Mouse (Mus musculus) kidney, postnatal 36 days (tissue): ENCODE data around the gene Ntmt1.

ENCODE experiments used
- DNase-seq, 2 experiments: peaks; one replicate each; pipeline ENCODE4 v3.0.0; 2021 to 2022; ENCODE audit warnings: mixed read lengths in 2 of 2

Ntmt1 gene

DNA sequence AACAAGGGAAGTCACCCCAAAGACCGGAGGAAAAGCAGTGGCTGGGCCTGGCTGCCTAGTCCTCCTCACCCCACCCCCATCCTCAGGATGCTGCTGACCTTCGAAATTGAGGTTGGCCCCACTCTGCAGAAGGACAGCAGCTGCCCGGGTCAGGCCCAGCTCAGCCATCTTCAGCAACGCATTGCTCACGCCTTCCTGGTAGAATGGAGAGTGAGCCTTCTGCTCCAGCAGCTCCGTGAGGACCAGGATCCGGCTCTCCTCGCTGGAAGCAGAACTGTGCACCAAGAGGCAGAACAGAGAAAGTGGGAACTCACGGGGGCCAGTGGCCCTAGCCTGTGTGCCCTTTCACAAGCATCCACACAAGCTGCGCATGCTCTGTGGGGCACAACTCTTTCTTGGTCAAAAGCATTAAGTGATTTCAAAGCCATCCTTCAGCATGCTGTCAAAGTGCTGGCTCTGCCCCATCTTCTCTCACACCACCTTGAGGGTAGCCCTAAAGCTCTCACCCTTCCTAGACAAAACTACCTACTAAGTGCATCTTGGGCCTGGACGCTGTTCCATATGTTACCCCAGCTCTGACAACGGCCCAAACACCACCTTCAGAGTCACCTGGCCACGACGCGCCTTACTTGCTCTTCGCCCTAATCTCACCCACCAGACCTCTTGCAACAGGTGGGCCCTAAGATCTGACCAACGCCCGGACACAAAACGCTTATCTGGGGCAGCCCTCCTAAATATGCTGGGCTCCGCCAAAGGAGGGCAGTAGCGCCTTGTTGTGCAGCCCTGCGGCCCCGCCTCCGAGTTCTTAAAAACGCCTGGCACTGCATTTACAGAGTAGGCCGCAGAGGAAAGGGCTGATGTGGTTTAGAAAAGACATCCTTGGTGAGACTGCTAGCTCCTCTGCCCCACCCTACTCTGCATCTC, 19.5 kb downstream of the Ntmt1 start:
- peak; percentile 62 to 78 for DNase-seq

DNA sequence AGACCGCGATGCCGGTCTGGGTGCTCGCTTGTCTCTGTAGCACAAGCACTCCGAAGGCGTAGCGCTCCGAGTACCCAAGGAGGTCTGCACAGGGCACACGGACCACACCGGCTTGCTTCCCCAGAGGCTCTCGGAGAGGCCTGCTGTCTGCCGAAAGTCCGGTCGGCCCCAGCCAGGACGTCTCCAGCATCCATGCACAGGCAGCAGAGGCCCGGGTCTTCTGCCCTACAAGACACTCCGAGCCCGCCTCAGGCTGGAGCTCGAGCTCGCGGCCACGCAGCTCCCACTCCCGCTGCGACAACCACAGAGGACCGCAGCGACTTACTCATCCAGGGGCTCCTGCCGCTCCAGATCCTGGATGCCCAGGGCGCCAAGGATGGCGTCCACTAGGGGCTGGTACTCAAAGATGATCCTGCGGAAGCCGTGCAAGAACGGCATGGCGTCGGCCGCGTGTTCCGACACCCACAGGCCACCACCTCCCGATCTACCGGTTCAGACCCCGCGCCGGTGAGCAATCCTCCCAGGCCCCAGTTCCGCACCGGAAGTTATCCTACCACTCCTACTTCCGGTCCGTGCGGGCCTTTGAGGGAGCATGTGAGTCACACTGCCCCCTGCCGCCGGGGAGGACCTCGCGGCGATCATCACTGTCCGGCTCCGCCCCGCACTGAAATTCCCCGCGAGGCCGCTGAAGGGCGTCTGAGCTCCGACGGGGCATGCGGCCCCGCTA, 20.3 kb downstream of the Ntmt1 start:
- peak; percentile 94 to 99 for DNase-seq

DNA sequence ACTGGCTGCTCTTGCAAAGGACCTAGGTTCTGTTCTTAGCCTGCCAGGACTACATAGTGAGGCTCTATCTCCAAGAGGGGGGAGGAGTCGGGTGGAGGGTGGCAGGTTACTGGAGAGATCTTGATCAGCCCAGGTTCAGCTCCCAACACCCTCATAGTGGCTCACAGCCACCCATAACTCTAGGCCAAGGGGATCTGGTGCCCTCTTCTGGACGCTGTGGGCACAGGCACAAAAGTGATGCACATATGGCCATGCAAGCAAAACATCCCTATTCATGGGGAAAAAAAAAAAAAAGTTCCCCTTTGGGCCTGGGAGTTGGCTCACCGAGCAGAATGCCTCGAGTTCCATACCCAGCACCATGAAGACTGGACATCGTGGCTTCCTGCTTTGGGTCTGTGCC, 21.7 kb downstream of the Ntmt1 start:
- peak in 1 of 2 experiments; percentile 57 for DNase-seq

DNA sequence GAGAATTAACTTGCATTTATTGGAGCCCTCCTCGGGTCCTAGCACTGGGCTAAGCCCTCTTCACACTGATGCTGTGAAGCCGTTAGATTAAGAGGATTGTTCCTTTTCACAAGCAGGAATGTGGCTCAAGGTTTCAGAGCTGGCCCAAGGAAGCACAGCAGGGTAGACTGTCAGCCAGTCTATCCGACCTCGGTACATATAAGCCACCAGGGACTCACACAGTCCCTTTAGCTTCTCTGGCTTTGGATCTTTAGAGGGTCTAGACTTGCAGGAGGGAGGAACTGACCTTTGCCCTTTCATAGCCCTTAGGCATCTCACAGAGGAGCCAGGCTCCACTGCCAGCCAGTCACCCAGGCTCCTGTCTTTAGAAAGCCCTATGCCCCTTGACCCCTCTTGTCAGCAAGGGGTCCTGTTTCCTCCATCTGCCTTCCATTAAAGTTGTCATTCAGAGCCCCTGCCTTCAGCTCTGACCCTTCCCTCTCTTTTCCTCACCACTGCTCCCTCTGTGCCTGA, 22.7 kb downstream of the Ntmt1 start, which contains the start of gene Asb6:
Gene Asb6, minus strand, starts transcription at position 51 of the 513 bp plus-strand sequence.
- no peak for DNase-seq

DNA sequence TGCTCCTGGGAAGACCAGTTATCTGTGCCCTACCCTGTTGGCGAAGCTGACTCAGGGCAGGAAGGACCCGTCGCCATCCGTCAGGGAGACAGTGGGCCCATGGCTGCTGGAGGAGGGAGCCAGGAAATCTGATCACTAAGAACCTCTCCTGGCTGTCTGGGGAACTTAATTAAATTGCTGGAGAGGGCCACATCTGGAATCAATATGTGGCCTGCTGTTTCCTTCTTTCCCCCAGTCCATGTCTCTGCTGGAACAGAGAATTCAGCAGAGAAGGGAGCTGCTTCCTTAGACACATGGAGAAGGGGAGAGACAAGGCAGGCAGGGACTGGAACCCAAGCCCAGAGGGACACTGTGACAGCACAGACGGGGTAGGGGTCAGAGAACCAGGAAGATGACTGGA, 26.0 kb downstream of the Ntmt1 start:
- DNase-seq = no peak

DNA sequence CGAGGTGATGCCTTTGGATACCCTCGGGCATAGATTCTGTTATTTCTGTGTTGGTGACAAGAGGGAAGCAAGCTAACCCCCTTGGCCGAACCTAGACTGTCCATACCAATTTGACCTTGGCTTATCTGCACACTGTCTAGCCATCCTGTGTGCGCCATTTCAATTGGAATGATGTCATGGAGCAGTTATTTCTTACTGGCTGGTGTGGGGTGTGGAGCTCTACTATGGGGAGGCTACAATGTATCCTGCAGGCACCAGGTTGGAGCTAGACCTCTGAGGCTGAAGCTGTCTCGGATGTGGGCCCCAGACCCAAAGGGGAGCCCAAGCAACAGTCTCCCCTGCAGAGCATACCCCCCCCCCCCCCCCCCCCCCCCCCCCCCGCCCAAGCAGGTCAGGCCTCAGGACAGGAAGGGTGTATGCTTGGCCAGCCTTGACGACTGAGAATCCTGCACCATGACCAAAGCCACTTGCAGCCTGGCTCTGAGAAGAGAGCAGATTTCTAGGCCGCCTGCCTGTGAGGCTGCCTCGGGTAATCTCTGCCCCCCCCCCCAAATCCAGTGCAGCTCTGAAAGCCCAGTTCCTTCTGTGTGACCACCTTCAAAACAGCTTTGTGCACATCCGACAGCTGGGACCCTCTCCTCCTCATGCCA, 26.9 kb downstream of the Ntmt1 start, which contains the start of gene Prrx2:
Gene Prrx2, plus strand, starts transcription at position 600 of the 650 bp plus-strand sequence.
- no peak for DNase-seq

DNA sequence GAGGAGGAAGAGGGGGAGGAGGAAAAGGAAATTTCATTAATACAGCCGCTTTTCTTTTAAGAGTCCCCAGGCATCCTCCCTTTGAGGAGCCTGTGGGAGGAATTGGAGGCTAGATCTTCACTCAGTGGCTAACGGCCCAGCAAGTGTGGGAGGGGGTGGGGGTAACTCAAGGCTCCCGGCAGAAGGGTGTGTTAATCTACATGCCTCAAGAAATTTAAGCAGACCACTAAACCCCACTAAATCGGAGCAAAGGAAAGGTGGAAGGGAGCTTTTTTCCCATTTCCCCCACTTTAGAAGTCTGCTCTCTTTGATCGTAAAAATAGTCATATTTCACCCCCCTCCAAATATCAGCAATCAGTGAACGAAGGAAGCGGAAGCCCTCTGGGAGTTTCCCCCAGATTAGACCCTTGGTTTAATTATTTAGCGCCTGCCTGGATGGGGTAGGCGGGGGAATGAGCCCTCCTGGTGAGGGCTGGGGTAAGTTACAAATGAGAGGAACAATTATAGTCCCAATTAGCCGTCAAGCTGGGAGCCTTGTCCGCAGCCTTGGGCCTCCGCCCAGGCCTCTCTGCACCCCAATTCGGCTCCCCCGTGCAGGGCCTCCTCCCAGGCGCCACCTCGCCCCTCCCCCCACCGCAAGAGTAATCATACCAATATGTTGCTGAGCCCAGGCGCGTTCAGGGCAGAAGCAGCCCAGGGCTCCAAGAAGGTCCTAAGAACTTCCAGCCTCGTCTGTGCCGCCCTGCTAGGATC, 28.8 kb downstream of the Ntmt1 start:
- DNase-seq = no peak

DNA sequence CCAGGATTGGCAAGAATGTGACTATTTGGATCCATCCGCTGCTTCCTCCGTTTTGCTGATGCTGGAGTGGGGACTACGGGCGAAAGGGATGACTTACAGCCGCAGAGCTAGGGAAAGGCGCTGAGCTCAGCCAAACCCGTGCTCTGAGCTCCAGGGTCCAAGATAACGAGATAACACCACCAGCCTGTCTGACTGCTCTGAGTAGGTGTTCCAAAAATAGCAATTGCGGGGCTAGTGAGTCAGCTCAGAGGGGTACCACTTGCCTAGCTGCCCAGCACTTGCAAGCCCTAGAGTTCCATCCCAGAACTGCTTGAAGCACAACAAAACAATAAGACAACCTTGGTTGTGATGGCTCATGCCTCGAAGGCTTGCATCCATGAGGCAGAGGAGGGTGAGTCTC, 35.0 kb downstream of the Ntmt1 start:
- DNase-seq = no peak

DNA sequence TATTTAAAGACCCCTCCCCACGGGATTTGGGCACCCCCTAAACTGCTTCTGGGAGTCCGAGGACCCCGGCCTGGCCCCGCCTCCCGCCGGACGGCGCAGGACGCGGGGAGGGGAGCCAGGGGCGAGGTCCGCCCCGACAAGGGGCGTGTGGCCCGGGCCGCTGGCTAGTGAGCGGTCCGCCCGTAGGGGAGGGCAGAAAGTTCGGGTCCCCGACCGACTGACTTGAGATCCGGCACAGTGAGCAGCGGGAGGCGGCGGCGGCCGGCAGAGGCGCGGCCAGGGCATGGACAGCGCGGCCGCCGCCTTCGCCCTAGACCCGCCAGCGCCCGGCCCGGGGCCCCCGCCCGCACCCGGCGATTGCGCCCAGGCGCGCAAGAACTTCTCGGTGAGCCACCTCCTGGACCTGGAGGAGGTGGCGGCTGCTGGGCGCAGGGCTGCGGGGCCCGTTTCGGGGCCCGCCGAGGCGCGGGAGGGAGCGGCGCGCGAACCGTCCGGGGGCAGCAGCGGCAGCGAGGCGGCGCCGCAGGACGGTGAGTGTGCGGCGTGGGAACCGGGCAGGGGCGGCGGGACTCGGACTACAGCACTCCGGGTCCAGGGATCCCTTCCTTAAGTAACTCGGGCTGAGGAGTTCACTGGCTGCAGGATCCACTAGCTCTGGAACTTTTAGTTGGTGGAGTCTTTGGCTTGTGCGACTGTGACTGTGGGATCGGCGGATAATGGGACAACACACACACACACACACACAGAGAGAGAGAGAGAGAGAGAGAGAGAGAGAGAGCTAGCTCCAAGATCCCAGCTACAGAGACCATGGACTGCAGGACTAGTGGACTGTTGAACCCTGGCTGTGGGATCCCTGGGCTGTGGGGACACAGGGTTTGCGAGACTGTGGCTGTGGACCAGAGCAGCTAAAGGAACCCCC, 37.8 kb downstream of the Ntmt1 start:
- peak in 1 of 2 experiments; percentile 56 for DNase-seq

DNA sequence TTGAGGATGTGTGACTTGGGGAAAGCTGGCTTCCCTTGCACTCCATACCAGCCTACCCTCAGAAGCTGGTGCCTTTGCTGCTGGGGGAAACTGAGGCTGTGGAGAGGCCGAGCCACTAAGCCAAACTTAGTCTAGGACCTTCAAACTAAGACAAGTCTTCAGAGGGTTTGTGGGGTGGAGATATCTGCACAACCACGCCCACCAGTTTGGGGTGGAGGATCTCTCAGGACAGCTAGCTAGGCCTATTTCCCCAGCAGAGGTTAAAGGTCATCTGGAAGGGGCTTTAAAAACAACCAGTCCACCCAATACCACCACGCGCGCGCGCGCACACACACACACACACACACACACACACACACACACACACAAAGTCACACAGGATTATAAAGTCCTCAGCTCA, 38.6 kb downstream of the Ntmt1 start:
- DNase-seq = no peak

DNA sequence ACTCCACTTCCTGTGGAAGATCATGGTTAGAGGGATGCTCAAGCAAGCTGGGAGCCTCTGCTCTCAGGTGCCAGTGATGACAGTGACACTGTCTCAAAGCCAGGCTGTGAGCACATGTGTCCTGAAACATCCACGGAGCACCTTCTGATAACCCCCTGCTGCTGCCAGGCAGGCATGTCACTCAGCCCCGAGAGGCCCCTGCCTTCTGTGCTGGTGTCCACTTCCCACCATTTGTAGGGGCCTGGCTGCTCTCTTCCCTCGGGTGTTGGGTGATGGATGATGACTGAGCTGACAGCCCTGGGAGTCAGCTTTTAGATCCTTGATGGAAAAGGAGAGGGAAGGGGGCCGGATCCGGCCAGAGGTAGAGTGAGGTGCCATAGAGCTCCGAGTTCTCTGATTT, 39.1 kb downstream of the Ntmt1 start:
- no peak for DNase-seq

DNA sequence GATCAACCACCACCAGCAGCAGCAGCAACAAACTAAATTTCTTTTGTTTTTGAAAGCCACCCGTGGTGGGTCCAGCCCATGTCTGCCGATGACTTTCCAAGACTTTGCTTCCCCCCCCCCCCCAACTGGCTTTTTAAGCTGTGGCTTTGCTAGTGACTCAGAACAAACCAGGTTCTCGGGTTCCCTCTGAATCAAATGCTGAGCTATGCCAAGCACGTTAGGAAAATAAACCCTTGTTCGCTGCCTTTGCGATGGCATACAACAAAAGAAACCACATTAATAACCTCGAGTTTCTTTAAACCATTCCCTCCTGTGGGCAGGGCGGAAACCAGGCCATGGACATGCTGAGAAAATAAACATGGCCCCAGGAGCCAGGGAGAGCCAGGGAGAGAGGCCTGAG, 40.6 kb downstream of the Ntmt1 start:
- DNase-seq = no peak

DNA sequence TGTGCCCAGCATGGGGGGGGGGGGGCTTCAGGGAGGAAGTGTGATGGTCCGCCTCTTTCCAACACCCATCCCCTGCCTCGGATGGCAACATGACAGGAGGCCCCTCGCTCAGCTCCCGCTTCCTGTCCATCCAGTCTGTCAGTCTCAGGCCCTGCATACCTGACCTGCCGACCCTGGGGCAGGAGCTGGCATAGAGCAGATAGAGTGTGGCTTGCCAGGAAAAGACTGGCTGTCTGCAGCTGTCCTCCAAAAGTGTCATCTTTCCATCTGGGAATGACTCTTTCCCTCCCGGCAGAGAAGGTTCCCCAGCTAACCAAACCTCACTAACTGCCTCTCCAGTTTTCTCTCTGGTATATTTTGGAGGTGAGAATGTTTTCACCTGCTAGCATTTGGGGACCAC, 43.0 kb downstream of the Ntmt1 start:
- no peak for DNase-seq

DNA sequence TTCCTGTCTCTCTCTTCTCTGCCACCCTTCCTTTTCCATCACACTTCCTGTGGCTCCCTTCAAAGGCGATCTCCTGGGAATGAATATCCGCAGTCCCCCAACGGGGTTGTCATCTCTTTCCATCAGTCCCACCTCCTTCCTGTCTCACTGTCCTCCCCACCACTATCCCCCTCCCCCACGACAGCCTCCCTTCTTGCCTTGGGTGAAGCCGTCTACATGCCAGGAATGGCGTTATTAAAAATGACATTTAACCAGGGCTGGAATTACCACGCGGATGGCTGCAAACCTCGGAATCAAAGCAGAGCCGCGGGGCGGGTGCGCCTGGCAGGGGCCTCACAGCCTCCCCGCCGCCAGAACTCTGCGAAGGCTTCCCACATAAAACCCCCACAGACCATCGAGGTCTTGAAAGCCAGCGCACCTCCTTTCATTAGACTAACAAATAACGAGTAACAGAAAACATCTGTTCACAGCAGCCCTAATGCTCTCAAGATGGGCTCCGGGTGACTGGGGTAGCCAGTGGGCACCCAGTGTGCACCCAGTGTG, 45.2 kb downstream of the Ntmt1 start:
- DNase-seq = no peak

DNA sequence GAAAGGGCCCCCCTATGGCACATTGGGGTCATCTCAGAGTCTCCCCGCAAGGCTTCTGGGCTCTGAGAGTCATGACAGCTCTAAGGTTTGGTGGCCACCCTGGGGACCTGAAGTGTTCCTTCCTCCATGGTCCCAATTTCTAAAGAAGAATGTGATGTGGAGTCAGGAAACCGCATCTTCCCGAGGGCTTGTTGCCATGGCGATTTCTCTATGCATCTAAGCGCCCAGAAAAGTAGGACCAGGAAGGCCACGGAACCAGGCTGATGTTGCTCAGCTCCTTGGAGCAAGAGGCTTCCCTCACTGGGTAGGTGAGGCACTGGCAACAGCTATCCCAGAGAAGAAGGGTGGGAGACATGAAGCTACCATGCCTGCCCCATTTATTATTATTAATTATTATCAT, 49.5 kb downstream of the Ntmt1 start:
- DNase-seq = no peak

DNA sequence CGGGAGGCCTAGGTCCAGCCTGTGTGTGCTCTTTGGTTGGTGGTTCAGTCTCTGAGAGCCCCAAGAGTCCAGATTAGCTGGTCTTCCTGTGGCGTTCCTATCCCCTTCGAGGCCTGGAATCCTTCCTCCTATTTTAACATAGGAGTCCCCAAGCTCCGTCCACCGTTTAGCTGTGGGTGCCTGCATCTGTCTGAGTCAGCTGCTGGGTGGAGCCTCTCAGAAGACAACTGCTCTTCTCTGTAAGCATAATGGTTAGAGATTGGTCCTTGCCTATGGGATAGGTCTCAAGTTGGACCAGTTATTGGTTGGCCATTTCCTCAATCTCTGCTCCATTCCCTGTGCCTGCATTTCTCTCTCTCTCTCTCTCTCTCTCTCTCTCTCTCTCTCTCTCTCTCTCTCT, 52.2 kb downstream of the Ntmt1 start:
- DNase-seq = no peak

DNA sequence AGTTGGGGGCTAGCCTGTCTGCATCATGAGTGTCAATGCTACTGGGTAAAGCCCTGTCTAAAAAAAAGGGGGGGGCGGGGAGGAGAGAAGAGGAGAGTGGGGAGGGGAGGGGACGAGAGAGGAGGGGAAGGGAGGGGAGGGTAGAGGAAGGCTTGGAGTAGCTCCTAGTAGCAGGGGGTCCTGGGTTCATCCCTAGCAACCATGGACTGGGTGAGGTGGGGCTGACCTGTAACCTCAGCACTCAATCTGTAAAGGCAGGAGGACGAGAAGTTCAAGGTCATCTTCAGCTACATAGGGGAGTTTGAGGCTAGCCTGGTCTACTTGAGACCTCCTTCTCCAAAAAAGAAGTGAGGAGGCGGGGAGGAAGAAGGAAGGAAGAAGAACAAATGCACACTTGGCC, 54.5 kb downstream of the Ntmt1 start:
- no peak for DNase-seq

DNA sequence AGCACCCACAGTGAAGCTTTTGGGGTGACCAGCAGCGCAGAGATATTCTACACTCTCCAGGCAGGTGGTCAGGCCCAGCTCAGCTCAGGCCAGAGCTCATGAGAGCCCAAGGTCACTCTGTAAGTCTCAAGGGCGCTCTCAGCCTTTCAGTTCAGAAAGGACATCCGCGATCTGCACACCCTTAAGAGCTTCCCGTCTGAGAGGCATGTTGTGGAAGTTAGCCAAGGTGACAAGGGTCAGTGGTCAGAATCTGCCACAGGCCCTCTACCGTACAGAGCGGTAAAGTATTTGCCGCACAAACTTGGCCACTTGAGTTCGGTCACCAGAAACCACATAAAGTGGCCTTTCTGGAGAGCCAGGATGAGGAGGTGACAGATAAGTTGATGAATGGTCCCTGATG, 55.9 kb downstream of the Ntmt1 start:
- peak; percentile 59 to 75 for DNase-seq

DNA sequence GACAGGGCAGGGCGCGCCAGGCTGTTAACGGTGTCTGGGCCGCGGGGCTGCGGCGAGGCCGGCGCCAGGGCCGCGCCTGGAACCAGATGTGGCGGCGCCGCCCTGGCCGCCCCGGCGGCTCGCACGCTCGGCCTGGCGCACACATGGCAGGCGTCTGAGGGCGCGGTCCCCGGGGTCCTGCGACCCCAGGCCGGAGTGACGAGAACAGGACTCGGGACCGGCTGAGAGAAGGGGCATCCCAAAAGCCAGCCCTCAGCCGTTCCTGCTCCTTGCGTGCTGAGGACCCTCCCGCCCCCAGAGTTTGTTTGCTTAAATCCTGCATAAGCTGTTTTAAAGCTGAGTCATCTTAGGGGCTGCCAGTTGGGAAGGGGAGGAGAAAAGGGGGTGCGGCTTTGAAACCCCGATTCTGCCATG, 57.3 kb downstream of the Ntmt1 start:
- DNase-seq = peak in 1 of 2 experiments; percentile 18

DNA sequence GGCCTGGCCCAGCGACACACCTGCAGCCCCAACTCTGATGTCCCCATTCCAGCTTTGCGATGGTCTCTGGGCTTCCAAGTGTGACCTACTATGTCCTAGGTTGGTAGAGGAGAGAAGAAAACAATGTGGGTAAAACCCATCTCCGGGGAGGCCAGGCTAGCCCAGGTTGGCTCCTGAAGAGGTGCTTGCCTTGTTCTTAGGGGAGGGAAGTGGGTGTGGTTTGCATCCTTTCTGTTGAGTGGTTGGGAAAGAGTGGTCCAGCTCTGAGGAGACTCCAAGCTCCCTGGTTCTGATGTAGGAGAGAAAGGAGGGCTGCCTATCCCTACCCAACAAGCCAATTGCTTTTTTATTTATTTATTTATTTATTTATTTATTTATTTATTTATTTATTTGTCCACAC, 57.8 kb downstream of the Ntmt1 start:
- no peak for DNase-seq

DNA sequence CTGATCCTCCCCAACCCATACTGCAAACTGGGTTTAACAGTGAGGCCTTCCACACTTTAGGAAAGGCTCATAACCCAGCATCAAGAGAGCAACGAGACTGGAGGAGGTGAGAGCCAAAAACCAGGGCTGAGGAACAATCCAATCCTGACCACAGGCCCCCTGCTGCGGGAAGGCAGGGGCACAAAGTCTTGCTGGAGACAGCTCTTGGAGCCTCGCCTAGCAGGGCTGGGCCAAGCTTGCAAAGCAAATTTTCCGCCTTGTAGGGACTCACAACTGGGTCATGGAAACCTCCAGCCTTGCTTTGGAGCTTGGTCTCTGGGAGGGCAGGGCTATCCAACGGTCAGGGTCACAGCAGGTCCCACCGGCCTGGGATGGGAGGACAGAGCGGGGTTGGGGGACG, 63.2 kb downstream of the Ntmt1 start:
- peak; percentile 76 to 79 for DNase-seq
